Mouse (Mus musculus) gonadal fat pad, adult 2 months (tissue): ENCODE data around the gene Tnni3k. TPM values are rescaled to one million over a fixed set of nuclear protein-coding genes. Genes with fewer than 3 reads are reported as not detected.

Experiments
- DNase-seq: peaks from one replicate; pipeline ENCODE4 v3.0.0-alpha.2; 2012; ENCODE audit warnings: low read depth
- polyA plus RNA-seq: library from polyadenylated mRNA; depleted of rRNA; stranded (reverse); fragments of >200 nt; gene quantifications from 2 replicates; pipeline ENCODE4 v1.2.3, GENCODE M21; 2012; rRNA removed

Gene Tnni3k
- polyA plus RNA-seq, result not detected in 2 replicates

- no peak for DNase-seq
These were observed at the start of gene Tnni3k for GRCm38 (mm10) chr3:155055231-155055916. Gene Tnni3k, minus strand, starts transcription at chr3:155055407.

- no peak for DNase-seq
These were observed 44.1 kb upstream of the Tnni3k start for GRCm38 (mm10) chr3:155099266-155099665.

GRCm38 (mm10) chr3:155093116-155093956 is 38.1 kb upstream of the Tnni3k start, which contains the start of the genes Fpgt and Lrriq3:
Gene Fpgt, minus strand, starts transcription at chr3:155093403.
Gene Lrriq3, plus strand, starts transcription at chr3:155093434.
- DNase-seq, result peak; percentile 9

DNA sequence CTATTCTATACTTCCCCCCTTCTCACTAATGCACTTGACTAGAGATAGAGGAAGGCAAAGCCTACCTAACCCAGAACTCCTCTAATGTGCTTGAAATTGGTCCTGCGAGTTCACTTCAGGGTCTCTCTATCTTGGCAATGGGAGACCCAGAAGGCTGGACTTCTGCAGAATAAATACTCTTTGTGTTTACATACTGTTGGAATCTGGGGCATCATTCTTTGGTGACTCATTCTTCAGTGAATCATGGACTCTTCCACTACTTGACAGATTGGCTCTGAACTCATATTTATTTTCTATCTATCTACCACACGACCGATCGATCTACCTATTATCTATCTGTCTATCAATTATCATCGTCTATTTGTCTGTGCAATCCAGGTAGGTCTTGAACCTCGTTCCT is 36.9 kb upstream of the Tnni3k start:
- DNase-seq, result no peak

DNA sequence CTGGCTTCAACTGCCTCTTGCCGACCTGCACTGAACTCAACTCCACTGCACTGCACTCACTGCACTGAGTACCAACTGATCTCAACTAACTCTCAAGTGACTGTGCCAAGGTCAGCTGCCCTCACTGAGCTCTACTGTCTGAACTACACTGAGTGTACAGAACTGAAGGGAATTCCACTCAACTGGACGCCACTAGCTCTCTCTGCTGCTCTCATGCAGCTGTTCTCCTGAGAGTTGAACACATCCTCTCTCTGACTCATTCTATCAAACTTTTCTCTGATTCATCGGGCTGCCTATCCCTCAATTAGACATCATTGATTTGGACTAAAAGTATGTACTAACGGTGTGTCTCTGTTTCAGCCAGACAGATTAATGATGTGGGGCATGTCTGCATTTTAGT is 22.7 kb upstream of the Tnni3k start:
- DNase-seq, result no peak

GRCm38 (mm10) chr3:155059449-155059822 is 4.2 kb upstream of the Tnni3k start:
- DNase-seq, result no peak

DNA sequence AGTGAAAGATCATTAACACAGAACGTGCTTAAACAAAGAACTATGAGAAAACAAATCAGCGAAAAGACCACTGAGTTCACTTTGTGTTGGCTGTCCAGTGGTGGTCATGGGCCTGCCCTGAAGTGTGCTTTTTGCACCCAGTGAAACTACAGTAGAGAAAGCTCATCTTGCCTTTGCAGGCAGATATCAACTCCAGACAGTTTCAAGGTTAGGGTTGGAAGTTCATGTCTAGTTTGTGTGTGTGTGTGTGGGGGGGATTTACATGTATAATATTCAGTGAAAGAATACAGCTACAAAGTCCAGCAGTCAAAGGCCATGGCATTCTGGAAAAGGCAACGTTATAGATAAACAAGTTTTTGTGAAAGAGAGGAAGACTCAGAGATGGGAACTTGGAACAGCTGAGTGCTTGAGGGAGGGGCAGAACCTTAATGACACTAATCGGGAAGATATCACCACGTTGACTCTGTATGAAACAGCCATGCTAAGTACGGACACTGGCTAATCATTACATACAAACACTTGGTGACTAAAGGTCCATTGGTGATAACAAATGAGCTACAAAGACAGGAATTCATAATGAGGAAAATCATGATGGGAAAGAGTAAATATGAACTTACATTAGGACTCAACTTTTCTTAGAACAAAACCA is 3.7 kb upstream of the Tnni3k start:
- DNase-seq, result no peak

DNA sequence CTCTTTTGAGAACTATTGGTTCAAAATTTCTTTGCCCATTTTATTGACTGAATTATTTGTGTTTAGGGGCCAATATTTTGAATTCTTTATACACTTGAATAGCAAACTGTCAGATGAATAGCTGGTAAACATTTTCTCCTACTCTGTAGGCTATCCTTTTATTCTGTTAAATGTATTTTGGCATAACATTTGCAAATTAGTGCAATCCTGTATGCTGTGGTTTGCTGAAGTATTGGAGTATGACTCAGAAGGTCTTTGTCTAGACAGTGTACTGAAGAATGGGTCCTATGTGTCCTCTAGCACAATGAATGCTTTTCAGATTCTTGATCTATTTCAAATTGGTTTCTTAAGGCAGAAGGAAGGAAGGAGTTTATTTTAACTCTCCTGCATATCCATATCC is 2.4 kb upstream of the Tnni3k start:
- no peak for DNase-seq

DNA sequence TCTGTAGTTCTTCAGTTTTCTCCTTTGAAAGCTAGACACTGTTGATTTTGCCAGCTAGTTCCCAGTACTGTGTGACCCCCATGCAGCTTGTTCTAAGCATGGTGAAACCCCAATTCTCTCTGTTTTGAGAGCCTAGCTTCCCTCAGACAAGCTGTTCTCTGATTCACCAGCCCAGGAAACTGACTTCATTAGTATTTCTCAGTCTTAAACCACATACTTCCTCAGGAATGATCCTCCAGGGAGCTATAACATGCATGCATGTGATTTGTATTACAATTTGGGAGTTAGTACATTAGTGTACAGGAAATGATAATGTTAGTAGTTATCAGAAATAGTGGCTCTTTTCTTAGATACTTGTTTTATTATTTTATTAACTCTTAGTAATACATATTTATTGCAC is 1.4 kb upstream of the Tnni3k start:
- DNase-seq, result no peak

DNA sequence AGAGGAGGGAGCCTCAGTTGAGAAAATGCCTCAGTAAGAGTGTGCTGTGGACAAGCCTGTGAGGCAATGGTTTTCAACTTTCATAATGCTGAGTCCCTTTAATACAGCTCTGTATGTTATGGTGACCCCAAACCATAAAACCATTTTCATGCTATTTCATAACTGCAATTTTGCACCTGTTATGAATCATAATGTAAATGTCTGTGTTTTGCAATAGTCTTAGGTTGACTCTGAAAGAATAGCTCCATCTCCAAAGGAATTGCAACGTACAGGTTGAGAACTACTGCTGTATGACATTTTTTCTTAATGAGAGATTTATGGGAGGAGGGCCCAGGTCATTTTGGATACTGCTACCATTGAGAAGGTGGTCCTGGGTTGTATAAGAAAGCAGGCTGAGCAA is 2.0 kb downstream of the Tnni3k start:
- no peak for DNase-seq

DNA sequence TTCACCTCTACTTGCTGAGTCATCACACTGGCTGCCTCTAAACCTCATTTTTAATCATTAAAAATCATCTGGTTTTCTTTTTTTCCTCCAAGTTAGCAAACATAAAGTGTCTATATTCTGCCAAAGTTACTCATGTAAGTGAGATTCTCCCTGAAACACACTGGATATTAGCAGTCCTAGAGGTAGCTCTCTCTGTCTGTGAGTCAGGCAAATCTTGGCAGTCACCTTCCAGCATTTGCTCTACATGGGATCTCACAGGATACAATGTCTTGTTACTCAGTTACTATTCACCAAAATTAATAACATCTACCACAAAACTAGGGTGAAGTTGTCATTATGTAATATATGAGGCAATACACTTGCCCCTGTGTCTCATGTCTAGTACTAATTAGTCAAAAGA is 3.2 kb downstream of the Tnni3k start:
- DNase-seq, result no peak

GRCm38 (mm10) chr3:155039012-155039836 is 16.0 kb downstream of the Tnni3k start:
- DNase-seq, result no peak

- no peak for DNase-seq
These were observed 20.9 kb downstream of the Tnni3k start for GRCm38 (mm10) chr3:155034323-155034722.

- DNase-seq, result no peak
These were observed 25.0 kb downstream of the Tnni3k start for GRCm38 (mm10) chr3:155030200-155030599.

- DNase-seq, result no peak
These were observed 52.4 kb downstream of the Tnni3k start for GRCm38 (mm10) chr3:155002781-155003180.

DNA sequence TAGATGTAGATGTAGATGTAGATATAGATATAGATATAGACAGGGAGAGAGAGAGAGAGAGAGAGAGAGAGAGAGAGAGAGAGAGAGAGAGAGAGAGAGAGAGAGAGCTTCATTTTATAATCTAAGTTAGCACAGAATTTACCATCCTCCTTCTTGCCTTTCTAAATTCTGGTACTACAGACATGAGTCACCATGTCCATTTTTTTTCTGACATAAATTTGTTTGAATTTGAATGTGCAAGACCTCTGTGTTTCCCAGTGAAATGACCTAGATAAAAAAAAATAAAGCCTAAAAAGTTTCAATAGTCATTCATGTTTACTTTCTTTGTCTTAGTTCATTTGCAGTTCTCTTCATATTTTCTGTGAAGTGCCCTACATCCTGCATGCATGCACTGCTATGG is 54.2 kb downstream of the Tnni3k start:
- DNase-seq, result no peak

DNA sequence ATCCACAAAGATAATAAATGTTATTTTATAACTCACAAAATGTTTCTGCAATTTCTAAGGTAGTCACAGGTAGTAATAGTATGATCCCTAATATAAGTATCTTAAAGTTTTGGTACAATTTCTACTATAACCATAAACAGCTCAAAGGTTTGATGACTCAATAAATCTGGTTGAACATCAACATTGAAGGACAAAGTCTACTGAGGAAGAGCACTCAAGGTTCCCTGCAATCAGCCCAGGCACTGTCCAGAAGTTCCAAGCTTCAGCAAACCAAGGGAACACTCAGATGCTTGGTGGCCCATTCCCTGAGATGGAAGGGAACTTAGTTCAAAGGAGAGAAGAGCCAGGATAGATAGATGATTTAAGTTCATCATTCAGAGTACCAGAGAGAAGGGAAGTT is 62.5 kb downstream of the Tnni3k start:
- no peak for DNase-seq

DNA sequence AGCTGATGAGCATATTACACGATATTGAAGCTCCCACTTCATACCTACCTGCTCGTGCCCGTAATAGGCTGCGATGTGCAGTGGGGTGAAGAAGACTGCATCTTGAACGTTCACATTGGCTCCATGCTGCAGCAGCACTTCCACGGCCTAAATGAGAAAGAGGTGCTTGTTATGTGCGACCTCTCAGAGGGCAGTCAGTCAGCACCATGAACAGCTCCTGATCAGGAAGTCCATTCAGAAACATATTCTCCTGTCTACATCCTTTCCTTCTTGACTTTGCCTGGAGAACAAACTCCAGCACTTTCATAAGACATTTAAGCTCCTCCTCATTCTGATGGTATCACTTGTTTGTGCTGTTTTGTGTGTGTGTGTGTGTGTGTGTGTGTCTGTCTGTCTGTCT is 76.1 kb downstream of the Tnni3k start:
- no peak for DNase-seq

DNA sequence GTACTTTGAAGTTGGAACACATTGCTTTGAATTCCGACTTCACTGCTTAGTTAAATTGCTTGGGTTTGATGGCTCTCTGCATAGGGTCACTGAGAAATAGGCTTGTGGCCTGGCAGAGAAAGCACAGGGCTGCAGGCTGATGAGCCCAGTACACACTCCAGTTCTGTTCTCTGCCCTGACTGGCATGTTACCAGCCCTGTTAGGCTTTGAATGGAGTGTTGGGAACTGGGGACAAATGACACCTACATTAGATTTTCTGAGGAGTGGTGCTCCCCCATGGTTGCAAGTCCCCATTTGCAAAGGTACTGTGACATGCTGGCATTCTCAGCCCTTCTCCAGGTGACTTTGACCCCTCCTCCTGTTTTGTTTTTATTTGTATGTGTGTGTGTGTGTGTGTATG is 83.6 kb downstream of the Tnni3k start:
- no peak for DNase-seq

GRCm38 (mm10) chr3:154970981-154971380 is 84.2 kb downstream of the Tnni3k start:
- no peak for DNase-seq

DNA sequence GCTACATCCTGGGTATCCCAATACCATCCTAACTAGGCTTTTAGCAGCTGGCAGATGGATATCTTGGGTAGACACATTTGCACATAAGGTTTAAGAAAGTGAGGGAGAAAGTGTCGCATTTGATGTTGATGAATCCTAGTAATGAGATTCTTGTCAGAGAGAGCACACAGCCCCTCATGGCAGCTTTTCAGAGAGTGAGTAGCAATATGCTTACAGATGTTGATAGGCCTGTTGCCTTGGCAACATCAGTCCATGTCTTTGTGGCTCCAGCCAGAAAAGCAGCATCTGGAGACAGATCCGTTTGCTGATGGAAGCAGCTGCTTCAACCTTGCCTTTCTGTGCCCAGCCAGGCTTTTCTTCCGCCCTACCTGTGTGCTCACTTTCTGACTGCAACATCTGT is 93.9 kb downstream of the Tnni3k start:
- no peak for DNase-seq

- no peak for DNase-seq
These were observed 102.1 kb downstream of the Tnni3k start for GRCm38 (mm10) chr3:154953088-154953487.
